18 mouse cellular contexts compared by ENCODE assay signal in genomic region chr2:157986235-157986634, GRCm38 (mm10). TPM values are rescaled to one million over a fixed set of nuclear protein-coding genes. Genes with fewer than 3 reads are reported as not detected.
DNase-seq lines count a peak whose midpoint lies in the region; ATAC-seq lines count a peak whose summit lies in the region.
"Had no signal": no experiment of that assay in that cellular context is flagged by ENCODE, and none has a peak within 500 bp of the region (broad histone marks: within the 10 kb centered on the region; RNA-seq: fewer than 3 reads in every experiment).

No protein-coding gene starts in this region.

- H3K9me3 ChIP-seq in forebrain, embryonic 15.5 days, result no peaks in the 10 kb centered on the region
- no peaks in the 10 kb centered on the region for H3K9me3 ChIP-seq in forebrain, embryonic 13.5 days (replicated peaks)
- H3K9me3 ChIP-seq in hindbrain, embryonic 14.5 days (ENCODE audit: control insufficient read depth, low read length), result no peaks in the 10 kb centered on the region
- H3K9me3 ChIP-seq in neural tube, embryonic 15.5 days (replicated peaks), result no peaks in the 10 kb centered on the region
- H3K9me3 ChIP-seq: embryonic facial prominence, embryonic 12.5 days; heart, embryonic 15.5 days; limb, embryonic 10.5 days had no signal

- no peaks in the 10 kb centered on the region for H3K27me3 ChIP-seq in forebrain, embryonic 15.5 days
- no peaks in the 10 kb centered on the region for H3K27me3 ChIP-seq in forebrain, embryonic 13.5 days
- no peaks in the 10 kb centered on the region for H3K27me3 ChIP-seq in hindbrain, embryonic 14.5 days (ENCODE audit: control insufficient read depth, insufficient read depth, low read length)
- no peaks in the 10 kb centered on the region for H3K27me3 ChIP-seq in neural tube, embryonic 15.5 days (replicated peaks)
- H3K27me3 ChIP-seq: embryonic facial prominence, embryonic 12.5 days; heart, embryonic 15.5 days; Patski had no signal

- no peak overlapping the region for H3K4me3 ChIP-seq in forebrain, embryonic 15.5 days
- H3K4me3 ChIP-seq in forebrain, embryonic 13.5 days, result no peak overlapping the region
- no peak overlapping the region for H3K4me3 ChIP-seq in hindbrain, embryonic 14.5 days (replicated peaks; ENCODE audit: low read length)
- H3K4me3 ChIP-seq in neural tube, embryonic 15.5 days (replicated peaks), result no peak overlapping the region
- H3K4me3 ChIP-seq: embryonic facial prominence, embryonic 12.5 days; heart, embryonic 15.5 days; limb, embryonic 10.5 days had no signal

- 73% methylated on average over 6 of the region's 6 CpGs for WGBS in forebrain, embryonic 15.5 days
- 87% methylated on average over 6 of the region's 6 CpGs for WGBS in forebrain, embryonic 13.5 days
- 74% methylated on average over 6 of the region's 6 CpGs for WGBS in hindbrain, embryonic 14.5 days
- 70% methylated on average over 6 of the region's 6 CpGs for WGBS in neural tube, embryonic 15.5 days

- H3K27ac ChIP-seq in forebrain, embryonic 15.5 days (replicated peaks), result peak overlapping the region; percentile 51; the same call in 1 of the 2 replicates
- no peak overlapping the region for H3K27ac ChIP-seq in forebrain, embryonic 13.5 days
- peak overlapping the region; percentile 8; the same call in 1 of the 2 replicates for H3K27ac ChIP-seq in hindbrain, embryonic 14.5 days
- H3K27ac ChIP-seq in neural tube, embryonic 15.5 days (replicated peaks), result peak overlapping the region; percentile 63
- H3K27ac ChIP-seq: embryonic facial prominence, embryonic 12.5 days; limb, embryonic 10.5 days had no signal

- H3K36me3 ChIP-seq in forebrain, embryonic 15.5 days, result 0 out of 2 replicates have a peak, but pooled peaks cover 8% of the 10 kb centered on the region
- peaks cover 14% of the 10 kb centered on the region for H3K36me3 ChIP-seq in forebrain, embryonic 13.5 days (ENCODE audit: poor library complexity, severe bottlenecking)
- peaks cover 9% of the 10 kb centered on the region; the same call in 1 of the 2 replicates for H3K36me3 ChIP-seq in hindbrain, embryonic 14.5 days (replicated peaks; ENCODE audit: control insufficient read depth, insufficient read depth)
- no peaks in the 10 kb centered on the region for H3K36me3 ChIP-seq in neural tube, embryonic 15.5 days

- H3K9ac ChIP-seq in forebrain, embryonic 15.5 days (replicated peaks), result no peak overlapping the region
- no peak overlapping the region for H3K9ac ChIP-seq in forebrain, embryonic 13.5 days
- H3K9ac ChIP-seq in hindbrain, embryonic 14.5 days, result no peak overlapping the region
- H3K9ac ChIP-seq in neural tube, embryonic 15.5 days (replicated peaks), result no peak overlapping the region
- H3K9ac ChIP-seq: embryonic facial prominence, embryonic 12.5 days; heart, embryonic 15.5 days; liver, postnatal 0 days had no signal

- H3K4me1 ChIP-seq in forebrain, embryonic 15.5 days, result peaks cover 42% of the 10 kb centered on the region
- H3K4me1 ChIP-seq in forebrain, embryonic 13.5 days, result peaks cover 13% of the 10 kb centered on the region; the same call in 1 of the 2 replicates
- H3K4me1 ChIP-seq in hindbrain, embryonic 14.5 days (replicated peaks; ENCODE audit: control insufficient read depth, insufficient read depth, low read length), result peaks cover 19% of the 10 kb centered on the region
- H3K4me1 ChIP-seq in neural tube, embryonic 15.5 days, result peaks cover 60% of the 10 kb centered on the region
- H3K4me1 ChIP-seq: embryonic facial prominence, embryonic 12.5 days had no signal

- peak; percentile 13 to 18 for DNase-seq in left cerebral cortex, postnatal 25 days (ENCODE audit: low spot score in 2 of 2)
- no peak for DNase-seq in left cerebral cortex, adult 8-10 months (ENCODE audit: low spot score in 2 of 2)
- no peak for DNase-seq in hindbrain, embryonic 14.5 days (ENCODE audit: low spot score)
- no peak for DNase-seq in cerebellum, postnatal 4 days (ENCODE audit: low spot score in 2 of 2)
- DNase-seq: adrenal gland, postnatal 14 days; heart, postnatal 4 days; liver, postnatal 0 days; lung, postnatal 14 days; thymus, postnatal 14 days had no signal

- no peak overlapping the region for H3K4me2 ChIP-seq in forebrain, embryonic 15.5 days (replicated peaks)
- no peak overlapping the region for H3K4me2 ChIP-seq in forebrain, embryonic 13.5 days
- H3K4me2 ChIP-seq in hindbrain, embryonic 14.5 days (replicated peaks), result no peak overlapping the region
- no peak overlapping the region for H3K4me2 ChIP-seq in neural tube, embryonic 15.5 days
- H3K4me2 ChIP-seq: embryonic facial prominence, embryonic 12.5 days; heart, embryonic 15.5 days had no signal

- ATAC-seq in forebrain, embryonic 15.5 days (replicated peaks), result no peak
- no peak for ATAC-seq in forebrain, embryonic 13.5 days
- no peak for ATAC-seq in hindbrain, embryonic 14.5 days (ENCODE audit: low FRiP score)
- ATAC-seq in neural tube, embryonic 15.5 days (ENCODE audit: low FRiP score), result no peak
- ATAC-seq: CD4-positive, CD25-positive, alpha-beta regulatory T cell, adult 4 months; intestine, embryonic 16.5 days; liver, postnatal 0 days; Patski had no signal

- intact Hi-C loops in left cerebral cortex, postnatal 25 days (cut with DNase I), result loop anchor here (5.0 kb wide), 1 partner anchor 349 kb away; no protein-coding TSS in a partner anchor

RNA-seq across cellular contexts. Expression of gene Tti1, which starts 42.0 kb away (rescaled TPM):
- 21.3 and 22.2 TPM in 2 replicates for polyA plus RNA-seq in forebrain, embryonic 15.5 days (2015; fragmentation: Nextera tagmentation; extraction: Ambion mirVana)
- 21.0 and 25.9 TPM in 2 replicates for polyA plus RNA-seq in forebrain, embryonic 13.5 days (2015; fragmentation: Nextera tagmentation; extraction: Ambion mirVana)
- total RNA-seq in left cerebral cortex, postnatal 25 days (2021), result 10 to 100 TPM; 20.3 to 21.0 TPM
- 10 to 100 TPM; 23.6 to 25.7 (median 24.7) TPM for total RNA-seq in left cerebral cortex, adult 8-10 months (2022)
- polyA plus RNA-seq in hindbrain, embryonic 14.5 days (2014; fragmentation: Nextera tagmentation; extraction: Ambion mirVana), result 15.6 and 17.3 TPM in 2 replicates
- polyA plus RNA-seq in neural tube, embryonic 15.5 days (2015; fragmentation: Nextera tagmentation; extraction: Ambion mirVana), result 14.7 and 17.3 TPM in 2 replicates

RNA-seq across cellular contexts. Expression of gene Rprd1b, which starts 42.1 kb away (rescaled TPM):
- 38.9 and 44.1 TPM in 2 replicates for polyA plus RNA-seq in forebrain, embryonic 15.5 days (2015; fragmentation: Nextera tagmentation; extraction: Ambion mirVana)
- 51.3 and 54.2 TPM in 2 replicates for polyA plus RNA-seq in forebrain, embryonic 13.5 days (2015; fragmentation: Nextera tagmentation; extraction: Ambion mirVana)
- total RNA-seq in left cerebral cortex, postnatal 25 days (2021), result 10 to 100 TPM; 38.5 to 45.4 TPM
- 10 to 100 TPM; 64.6 to 72.5 (median 68.2) TPM for total RNA-seq in left cerebral cortex, adult 8-10 months (2022)
- polyA plus RNA-seq in hindbrain, embryonic 14.5 days (2014; fragmentation: Nextera tagmentation; extraction: Ambion mirVana), result 30.8 and 34.9 TPM in 2 replicates
- 28.5 and 32.8 TPM in 2 replicates for polyA plus RNA-seq in neural tube, embryonic 15.5 days (2015; fragmentation: Nextera tagmentation; extraction: Ambion mirVana)

Comparison
In these comparisons a context has a peak if more than half of its experiments do, and no peak if none do; other contexts are left out.
1. DNase-seq: peak in left cerebral cortex, postnatal 25 days (2 of 2); none in left cerebral cortex, adult 8-10 months (0 of 2), hindbrain, embryonic 14.5 days (single experiment) and cerebellum, postnatal 4 days (0 of 2).